Mouse (Mus musculus): ENCODE data around the gene Fgfr2.

DNA sequence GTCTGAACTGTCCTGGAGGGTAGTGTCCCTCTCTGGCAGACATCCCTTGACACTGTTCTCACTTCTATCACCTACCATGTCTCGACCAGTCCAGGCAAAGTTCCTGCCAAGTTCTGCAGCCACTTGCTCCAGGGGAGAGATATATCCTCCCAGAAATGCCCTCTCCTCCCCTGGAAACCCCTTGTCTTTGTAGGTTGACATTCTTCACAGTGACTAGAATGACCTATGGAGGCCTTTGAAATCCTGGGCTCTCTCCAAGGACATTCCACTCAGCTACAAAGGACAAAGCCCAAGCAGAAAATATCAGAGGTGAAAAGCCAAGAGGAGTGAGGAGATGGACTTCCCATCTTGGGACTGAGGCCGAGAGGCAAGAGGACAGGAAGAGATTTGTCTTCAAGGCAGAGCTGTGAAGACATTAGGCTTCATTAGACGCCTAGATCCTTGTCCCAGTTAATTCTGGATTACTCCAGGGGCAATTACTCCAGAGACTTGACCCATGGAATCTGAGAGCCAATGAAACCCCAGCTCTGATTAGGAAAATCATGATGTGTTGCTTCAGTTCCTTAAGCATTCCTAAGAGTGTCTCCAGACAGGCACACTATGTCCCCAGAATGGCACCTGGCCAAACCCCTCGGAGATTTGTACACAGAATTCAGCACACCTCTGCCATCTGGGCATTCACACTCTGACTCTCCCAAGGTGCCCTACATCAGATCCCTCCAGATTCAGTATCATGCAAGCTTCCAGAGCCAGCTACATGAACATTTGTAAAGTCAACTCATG, 826.3 kb downstream of the Fgfr2 start:
- TF ChIP-seq CTCF (IDR thresholded peaks at IDR 0.05; ENCODE audit: control insufficient read depth, insufficient read depth, insufficient read length) (no peak), USF1 (IDR thresholded peaks at IDR 0.05; ENCODE audit: low read depth) (no peak), MYOD1 (IDR thresholded peaks at IDR 0.05; ENCODE audit: control insufficient read depth, insufficient read length, low read depth) (no peak), CEBPB (IDR thresholded peaks at IDR 0.05; ENCODE audit: low read depth) (no peak), MAX (IDR thresholded peaks at IDR 0.05) (no peak), MYOG (IDR thresholded peaks at IDR 0.05; ENCODE audit: control insufficient read depth, extremely low read depth, insufficient read length) (no peak)
